Mouse (Mus musculus) hindbrain, postnatal 0 days (tissue): ENCODE results near the gene Zfp354a. TPM values are rescaled to one million over a fixed set of nuclear protein-coding genes. Genes with fewer than 3 reads are reported as not detected.

ENCODE experiments used
- ATAC-seq: fragments of 200-750 bp; cut with Nextera tagmentation; 2 replicates; pipeline ENCODE4 v1.8.0; 2017; ENCODE audit warnings: mild to moderate bottlenecking, moderate TSS enrichment, moderate library complexity
- DNase-seq: peaks from one replicate; pipeline ENCODE4 v3.0.0-alpha.2; 2015; ENCODE audit warnings: low spot score
- H3K27ac ChIP-seq: fragments of 300-500 bp; sonication (generic); 2 replicates; pipeline ENCODE4 v1.5.1; 2014; ENCODE audit warnings: mild to moderate bottlenecking
- H3K27me3 ChIP-seq: fragments of 300-500 bp; sonication (generic); 2 replicates; pipeline ENCODE4 v1.6.1; 2014; ENCODE audit warnings: low read length, mixed read lengths; ENCODE audit not compliant: insufficient read depth
- H3K36me3 ChIP-seq: fragments of 300-500 bp; sonication (generic); 2 replicates; pipeline ENCODE4 v1.6.1; 2014; ENCODE audit warnings: low read length, mixed read lengths; ENCODE audit not compliant: insufficient read depth
- H3K4me1 ChIP-seq: fragments of 300-500 bp; sonication (generic); 2 replicates; pipeline ENCODE4 v1.6.1; 2014; ENCODE audit warnings: antibody characterized with exemption, low read length, mixed read lengths; ENCODE audit not compliant: insufficient read depth
- H3K4me2 ChIP-seq: fragments of 300-500 bp; sonication (generic); 2 replicates; pipeline ENCODE4 v1.6.1; 2014; ENCODE audit warnings: low read depth, mild to moderate bottlenecking, low read length, moderate library complexity, mixed read lengths
- H3K4me3 ChIP-seq: fragments of 300-500 bp; sonication (generic); 2 replicates; pipeline ENCODE4 v1.5.1; 2014; ENCODE audit warnings: low read length
- H3K9ac ChIP-seq: fragments of 300-500 bp; sonication (generic); replicated peaks from 2 replicates; pipeline ENCODE4 v1.6.1; 2014; ENCODE audit warnings: mild to moderate bottlenecking, low read length, moderate library complexity, mixed read lengths
- H3K9me3 ChIP-seq: fragments of 300-500 bp; sonication (generic); 2 replicates; pipeline ENCODE4 v1.6.1; 2016; ENCODE audit warnings: low read length, mixed read lengths
- CTCF ChIP-seq: IDR thresholded peaks from 2 replicates; pipeline ENCODE4 v1.5.1; 2016; ENCODE audit warnings: antibody characterized with exemption, control low read depth, low read depth
- WGBS: fragments of 180-500 bp; shearing (Covaris S2); extraction: QIAGEN DNeasy Blood & Tissue Kit; methylation state at CpG from one replicate; pipeline ENCODE4 v1.1.7; 2014; 5-methylcytosine and 5-hydroxymethylcytosine counted together
- polyA plus RNA-seq: library from polyadenylated mRNA; unstranded; fragments of >200 nt; fragmentation: Nextera tagmentation; extraction: Ambion mirVana; gene quantifications from 2 replicates; pipeline ENCODE4 v1.2.1, GENCODE M21; 2015
- total RNA-seq: library from RNA; depleted of rRNA; stranded (reverse); fragments of >200 nt; gene quantifications from 2 replicates; pipeline ENCODE4 v1.2.3, GENCODE M21; 2014; rRNA removed

Gene Zfp354a
- total and polyA plus RNA-seq, 2 experiments from 2014 or later = 5.4 to 7.5 TPM

DNA sequence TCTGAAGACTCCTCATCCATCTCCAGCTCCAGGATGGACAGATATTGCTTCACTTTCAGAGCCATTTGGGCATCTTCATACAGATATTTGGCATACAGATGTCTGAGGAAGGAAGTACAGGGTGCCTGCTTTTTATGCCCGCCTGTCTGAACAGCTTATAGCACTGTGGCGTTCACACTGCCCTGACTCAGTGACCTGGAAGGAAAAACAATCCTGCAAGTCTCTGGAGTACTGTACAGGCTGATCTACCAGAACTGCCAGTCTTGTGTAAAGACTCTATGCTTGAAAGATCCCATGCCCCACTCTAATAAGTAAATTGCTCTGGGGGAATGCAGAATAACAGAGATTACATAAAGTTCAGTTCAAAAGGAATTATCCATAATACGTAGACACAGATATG is 51.6 kb downstream of the Zfp354a start:
- Histone ChIP-seq H3K27me3 (no peaks in the 10 kb centered on the region), H3K4me2 (no peak overlapping the region), H3K9me3 (no peaks in the 10 kb centered on the region), H3K27ac (no peak overlapping the region), H3K9ac (no peak overlapping the region), H3K4me3 (no peak overlapping the region), H3K36me3 (no peaks in the 10 kb centered on the region), H3K4me1 (no peaks in the 10 kb centered on the region)
- ATAC-seq (no peak), DNase-seq (no peak)
- no peak for TF ChIP-seq CTCF
- WGBS = 71% methylated on average over 3 of the region's 3 CpGs

Other genes starting within 250 kb of the Zfp354a start
- gene Zfp354c, start 231.5 kb upstream of the Zfp354a start, total RNA-seq = 34.5 and 40.8 TPM in 2 replicates
- gene Zfp354c, start 231.5 kb upstream of the Zfp354a start, polyA plus RNA-seq = 32.0 and 37.1 TPM in 2 replicates
- gene Zfp879, start 217.7 kb upstream of the Zfp354a start, total RNA-seq = 2.4 and 3.2 TPM in 2 replicates
- gene Zfp879, start 217.7 kb upstream of the Zfp354a start, polyA plus RNA-seq = 0.85 and 1.1 TPM in 2 replicates
- gene Grm6, start 208.6 kb upstream of the Zfp354a start, total RNA-seq = not detected in 2 replicates
- not detected in 2 replicates for gene Grm6, start 208.6 kb upstream of the Zfp354a start, polyA plus RNA-seq
- 3.5 and 4.0 TPM in 2 replicates for gene Zfp454, start 171.6 kb upstream of the Zfp354a start, total RNA-seq
- gene Zfp454, start 171.6 kb upstream of the Zfp354a start, polyA plus RNA-seq = 6.2 and 7.3 TPM in 2 replicates
- 15.8 and 24.3 TPM in 2 replicates for gene Zfp2, start 143.1 kb upstream of the Zfp354a start, total RNA-seq
- gene Zfp2, start 143.1 kb upstream of the Zfp354a start, polyA plus RNA-seq = 28.0 and 29.2 TPM in 2 replicates
- 0.52 and 1.1 TPM in 2 replicates for gene Zfp354b, start 127.6 kb upstream of the Zfp354a start, total RNA-seq
- 2.3 and 2.8 TPM in 2 replicates for gene Zfp354b, start 127.6 kb upstream of the Zfp354a start, polyA plus RNA-seq
- not detected in 2 replicates for gene 4933414I15Rik, start 115.5 kb upstream of the Zfp354a start, total RNA-seq
- not detected in 2 replicates for gene 4933414I15Rik, start 115.5 kb upstream of the Zfp354a start, polyA plus RNA-seq
- gene Prop1, start 105.5 kb upstream of the Zfp354a start, total RNA-seq = not detected in 2 replicates
- not detected in 2 replicates for gene Prop1, start 105.5 kb upstream of the Zfp354a start, polyA plus RNA-seq
- not detected in 2 replicates for gene Olfr1378, start 92.7 kb upstream of the Zfp354a start, total RNA-seq
- not detected in 2 replicates for gene Olfr1378, start 92.7 kb upstream of the Zfp354a start, polyA plus RNA-seq
- not detected in 2 replicates for gene Olfr1377, start 77.3 kb upstream of the Zfp354a start, total RNA-seq
- gene Olfr1377, start 77.3 kb upstream of the Zfp354a start, polyA plus RNA-seq = not detected in 2 replicates
- not detected in 2 replicates for gene Olfr51, start 55.7 kb upstream of the Zfp354a start, total RNA-seq
- gene Olfr51, start 55.7 kb upstream of the Zfp354a start, polyA plus RNA-seq = not detected in 2 replicates
- gene Olfr54, start 45.0 kb upstream of the Zfp354a start, total RNA-seq = not detected in 2 replicates
- not detected in 2 replicates for gene Olfr54, start 45.0 kb upstream of the Zfp354a start, polyA plus RNA-seq
- gene Olfr1375, start 11.1 kb upstream of the Zfp354a start, total RNA-seq = not detected in 2 replicates
- gene Olfr1375, start 11.1 kb upstream of the Zfp354a start, polyA plus RNA-seq = not detected in 2 replicates
- gene Gm12569, start 161.2 kb downstream of the Zfp354a start, total RNA-seq = not detected in 2 replicates
- not detected in 2 replicates for gene Gm12569, start 161.2 kb downstream of the Zfp354a start, polyA plus RNA-seq
- 57.6 and 58.3 TPM in 2 replicates for gene Clk4, start 202.5 kb downstream of the Zfp354a start, total RNA-seq
- gene Clk4, start 202.5 kb downstream of the Zfp354a start, polyA plus RNA-seq = 92.5 and 93.3 TPM in 2 replicates
- gene BC049762, start 203.8 kb downstream of the Zfp354a start, total RNA-seq = 0.29 TPM in 1 of 2 replicates, not detected in the other
- gene BC049762, start 203.8 kb downstream of the Zfp354a start, polyA plus RNA-seq = 0.39 and 0.40 TPM in 2 replicates
- gene Col23a1, start 230.7 kb downstream of the Zfp354a start, total RNA-seq = 17.7 and 20.7 TPM in 2 replicates
- gene Col23a1, start 230.7 kb downstream of the Zfp354a start, polyA plus RNA-seq = 8.2 and 9.5 TPM in 2 replicates